Mouse (Mus musculus): ENCODE data around the gene Gab2.
"Not testable (repeated sequence)": the region's sequence is repeated elsewhere in the genome, so short reads cannot be mapped to it uniquely, and the experiment has no call there.

Gene Gab2

DNA sequence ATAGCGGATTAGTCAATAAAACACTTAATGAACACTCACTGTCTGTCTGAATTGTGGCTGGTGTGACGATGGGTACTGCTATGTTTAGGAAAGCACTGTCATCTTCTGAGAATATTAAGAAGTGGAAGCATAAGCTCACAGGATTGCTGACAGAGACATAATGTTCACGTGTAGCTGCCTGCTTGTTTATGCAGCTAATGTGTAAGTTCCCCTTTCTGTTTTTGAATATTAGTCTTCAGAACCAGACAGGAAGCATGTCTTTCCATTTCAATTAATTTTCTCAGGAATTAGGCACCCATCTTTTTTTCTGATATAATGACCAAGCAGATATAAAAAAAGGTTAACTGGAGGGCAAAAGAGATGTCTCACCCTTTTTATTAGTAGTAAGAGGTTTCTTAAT, 55.1 kb downstream of the Gab2 start:
- no peak for DNase-seq (ENCODE audit: low spot score in 2 of 2)

DNA sequence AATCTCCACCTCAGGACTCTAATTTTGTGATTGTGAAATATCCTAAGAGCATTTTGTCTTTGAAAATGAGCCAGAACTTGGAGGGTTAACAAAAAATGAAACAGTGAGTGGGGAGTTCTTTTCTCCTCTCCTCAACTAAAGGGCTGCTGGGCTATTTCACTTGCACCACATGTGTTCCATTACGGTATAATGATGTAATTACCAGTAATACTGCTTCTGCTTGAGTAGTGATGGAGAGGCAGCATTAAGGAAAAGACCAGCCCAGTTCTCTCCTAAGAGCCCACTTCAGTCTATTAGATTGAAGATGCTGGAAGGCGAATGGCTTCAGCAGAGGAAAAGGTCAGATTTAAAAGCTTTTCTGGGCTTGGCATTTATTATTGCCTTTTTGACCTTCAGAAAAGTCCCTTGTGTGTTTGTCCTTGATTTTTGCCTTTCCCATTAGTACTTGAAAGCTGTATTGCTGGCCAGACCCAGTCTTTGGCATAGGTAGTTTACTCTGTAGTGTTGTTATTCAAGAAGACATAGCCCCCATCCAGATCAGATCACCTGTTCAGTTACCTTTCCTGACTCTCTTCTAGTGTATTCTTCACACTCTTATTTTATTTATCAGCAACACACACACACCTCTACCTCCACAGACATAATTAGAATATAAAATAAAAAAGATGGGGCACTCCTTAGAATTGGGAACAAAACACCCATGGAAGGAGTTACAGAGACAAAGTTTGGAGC, 69.9 kb downstream of the Gab2 start:
- no peak for DNase-seq (ENCODE audit: low spot score in 2 of 2)

DNA sequence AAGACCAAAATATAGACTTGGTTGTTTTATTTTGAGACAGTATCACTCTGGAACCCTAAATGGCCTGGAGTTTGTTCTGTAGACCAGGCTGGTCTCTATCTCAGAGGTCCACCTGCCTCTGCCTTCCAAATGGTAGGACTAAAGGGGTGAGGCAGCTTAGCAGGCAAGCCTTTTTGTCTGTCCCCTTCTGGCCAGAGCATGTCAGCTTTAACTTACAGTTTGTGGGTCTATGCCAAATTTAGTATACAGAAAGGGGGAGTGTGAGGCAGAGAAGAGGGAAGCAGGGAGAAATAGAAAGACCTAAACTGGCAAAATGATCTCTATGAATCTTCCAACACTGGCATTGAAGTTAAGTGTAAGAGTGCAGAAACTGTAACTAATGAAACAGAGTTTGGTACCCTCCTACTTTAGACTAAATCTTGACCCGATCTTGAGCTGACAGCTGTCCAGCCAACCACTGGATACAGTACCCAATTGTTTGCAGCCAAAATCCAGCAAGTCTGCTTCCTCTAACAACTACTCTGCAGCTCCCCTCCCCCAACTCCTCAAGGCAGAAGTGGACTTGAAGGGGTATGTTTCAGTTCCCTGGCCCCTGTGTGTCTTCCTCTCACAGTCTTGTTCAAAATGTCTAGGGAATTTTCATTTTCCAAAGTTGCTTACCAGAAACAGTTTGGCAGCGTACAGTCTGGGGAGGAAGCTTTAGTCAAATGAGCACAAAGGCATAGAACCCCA, 73.5 kb downstream of the Gab2 start:
- peak in 1 of 2 experiments; percentile 38 for DNase-seq (ENCODE audit: low spot score in 2 of 2)

DNA sequence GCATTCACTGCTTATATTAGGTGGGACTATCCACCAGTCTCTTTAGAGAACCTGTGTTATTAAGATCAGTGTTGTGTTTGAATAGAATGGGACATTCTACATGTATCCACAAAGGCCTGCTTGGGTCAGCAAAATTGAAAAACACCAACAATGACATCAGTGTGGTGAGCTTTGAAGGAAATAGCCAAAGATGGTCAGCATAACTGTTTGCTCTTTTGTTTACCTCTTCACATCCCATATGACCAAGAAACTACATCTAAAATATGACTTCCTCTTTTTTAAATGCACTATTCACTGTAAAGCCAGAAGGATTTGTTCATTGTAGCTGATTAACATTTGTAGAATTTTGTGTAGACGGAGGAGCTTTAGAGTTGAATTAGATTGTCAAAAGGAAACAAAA, 82.9 kb downstream of the Gab2 start:
- DNase-seq (ENCODE audit: low spot score in 2 of 2), result no peak

DNA sequence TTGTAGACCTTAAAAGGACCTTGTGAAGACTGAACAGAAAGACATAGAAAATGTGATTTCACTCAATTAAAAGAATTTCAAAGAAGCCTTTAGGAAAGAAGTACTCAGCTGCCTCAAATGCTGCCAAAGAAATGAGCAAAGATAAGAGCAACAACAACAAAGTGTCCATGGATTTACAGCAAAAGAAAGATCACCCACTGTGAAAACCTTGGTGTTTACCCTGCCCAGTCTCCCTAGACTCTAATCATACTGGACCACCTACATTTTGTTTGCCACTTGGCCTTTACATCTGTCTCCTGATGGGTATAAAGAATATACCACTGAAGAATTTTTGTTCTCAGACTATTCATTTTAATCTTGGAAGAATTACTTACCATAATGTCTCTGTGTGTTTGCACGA, 89.7 kb downstream of the Gab2 start:
- no peak for DNase-seq (ENCODE audit: low spot score in 2 of 2)

DNA sequence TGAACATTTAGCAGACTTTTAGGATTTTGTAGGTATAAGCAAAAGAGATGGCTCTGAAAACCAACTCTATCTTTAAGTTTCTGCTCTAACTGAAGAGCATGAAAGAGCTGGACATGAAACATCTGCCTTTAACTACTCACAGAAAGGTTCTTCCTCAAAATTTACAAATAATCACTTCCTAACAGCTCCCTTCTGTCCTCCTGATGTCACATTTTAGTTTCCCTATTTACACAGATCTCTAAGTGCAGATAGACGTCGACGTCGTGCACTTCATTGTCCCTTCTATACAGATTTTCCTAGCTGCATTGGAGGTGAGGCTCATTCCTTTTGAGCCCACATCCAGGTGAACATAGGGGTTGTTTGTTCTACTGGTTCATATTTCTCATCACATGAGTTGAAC, 90.3 kb downstream of the Gab2 start:
- no peak for DNase-seq (ENCODE audit: low spot score in 2 of 2)

DNA sequence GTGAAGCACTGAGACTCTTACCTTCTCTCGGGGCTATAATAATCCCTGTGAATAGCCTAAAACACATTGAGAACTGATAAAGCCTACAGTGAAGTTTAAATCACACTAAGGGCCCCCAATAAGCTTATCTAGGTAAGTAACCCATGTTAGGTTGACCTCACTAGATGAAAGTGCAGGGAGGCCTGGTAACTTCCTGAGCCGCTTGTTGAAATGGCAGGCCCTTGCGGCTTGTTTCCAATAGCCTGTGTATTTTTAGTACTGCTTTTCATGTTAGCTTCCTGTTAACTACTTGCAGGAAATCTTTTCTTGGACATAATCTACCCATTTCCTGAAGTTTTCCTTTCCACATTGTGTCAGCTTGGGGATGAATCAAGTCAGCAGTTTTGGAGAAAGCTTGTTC, 90.7 kb downstream of the Gab2 start:
- DNase-seq (ENCODE audit: low spot score in 2 of 2), result no peak

DNA sequence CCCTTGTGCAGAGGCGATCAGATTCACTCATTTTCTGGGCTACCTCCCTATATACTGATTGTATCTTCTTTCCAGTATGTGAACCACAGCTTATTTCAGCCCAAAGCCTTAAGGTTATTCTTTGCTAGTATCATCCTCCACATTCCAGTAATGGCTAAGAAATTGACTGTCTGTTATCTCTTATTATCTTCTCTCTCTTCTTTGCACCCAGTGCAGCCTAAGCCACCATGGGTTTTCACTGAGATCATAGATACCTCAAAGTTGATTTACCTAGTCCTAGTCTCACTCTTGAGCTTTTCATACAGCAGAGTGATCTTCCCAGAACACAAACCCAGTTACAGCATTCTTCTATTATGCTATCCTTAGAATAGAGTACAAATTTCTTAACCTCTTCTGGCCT, 100.5 kb downstream of the Gab2 start:
- DNase-seq (ENCODE audit: low spot score in 2 of 2), result no peak

DNA sequence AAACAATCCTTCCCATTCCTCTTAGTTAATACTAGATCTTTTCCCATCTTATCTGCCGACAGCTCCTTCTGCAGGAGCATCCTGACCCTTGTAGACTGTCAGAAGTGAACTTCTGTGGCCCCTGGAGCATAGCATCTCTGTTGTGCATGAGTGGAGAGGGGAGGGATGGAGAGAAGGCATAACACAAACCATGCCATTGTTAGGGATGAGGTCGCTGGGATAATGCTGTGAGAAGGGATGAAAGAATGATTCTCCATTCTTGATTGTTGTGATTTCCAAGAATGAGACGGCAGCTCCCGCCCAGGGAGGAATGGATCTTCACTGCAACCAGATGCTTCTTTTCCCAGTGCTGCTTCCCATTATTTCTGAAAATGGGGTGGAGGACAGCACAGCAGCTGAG, 102.0 kb downstream of the Gab2 start:
- no peak for DNase-seq (ENCODE audit: low spot score in 2 of 2)

DNA sequence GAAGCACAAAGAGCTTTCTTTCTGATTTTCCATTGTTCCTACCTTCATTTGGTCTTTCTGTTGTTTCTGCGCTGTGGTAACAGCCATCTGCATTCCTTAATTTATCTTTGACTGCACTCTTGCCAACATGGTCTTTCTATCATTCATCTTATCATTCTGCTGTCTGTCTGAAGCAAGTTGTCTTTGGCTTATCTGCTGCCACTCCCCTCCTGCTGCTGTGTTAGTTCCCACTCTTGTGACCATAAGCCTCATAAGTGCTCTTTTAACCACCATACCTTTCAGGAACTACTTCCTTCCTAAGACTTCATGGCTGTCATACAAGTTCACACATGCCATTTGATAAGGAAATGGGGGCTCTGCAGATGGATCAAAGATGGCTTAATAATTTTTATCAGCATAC, 102.6 kb downstream of the Gab2 start:
- DNase-seq (ENCODE audit: low spot score in 2 of 2), result no peak

DNA sequence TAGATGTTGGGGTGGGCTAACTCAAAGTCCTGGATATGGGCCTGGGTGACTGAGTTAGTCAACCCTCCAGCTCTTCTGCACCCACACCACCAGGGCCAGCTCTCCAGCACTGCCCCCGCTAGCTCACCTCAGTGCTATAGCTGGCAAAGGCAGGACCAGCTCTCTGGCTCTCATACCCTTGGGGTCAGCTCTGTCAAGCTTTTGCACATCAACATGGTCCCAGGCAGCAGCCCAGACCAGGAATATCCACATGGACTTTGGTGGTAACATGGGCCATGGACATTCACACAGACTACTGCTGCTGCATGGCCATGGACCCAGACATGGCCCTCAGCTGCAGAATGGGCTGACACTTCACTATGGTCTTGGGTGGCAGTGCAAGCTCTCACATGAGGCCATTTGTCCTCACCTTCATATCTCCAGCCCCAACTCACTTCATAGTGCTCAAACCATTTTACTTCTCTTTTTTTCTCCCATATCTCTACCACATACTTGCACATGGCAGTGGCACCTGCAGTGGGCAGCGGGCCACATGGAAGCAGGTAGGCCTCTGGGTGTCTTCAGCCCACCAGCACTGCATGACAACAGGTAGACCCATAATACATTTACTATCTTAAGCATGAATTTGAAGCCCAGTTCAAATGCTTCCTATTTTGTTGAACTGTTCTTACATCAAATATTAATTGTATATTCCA, 106.1 kb downstream of the Gab2 start:
- no peak for DNase-seq (ENCODE audit: low spot score in 2 of 2)

DNA sequence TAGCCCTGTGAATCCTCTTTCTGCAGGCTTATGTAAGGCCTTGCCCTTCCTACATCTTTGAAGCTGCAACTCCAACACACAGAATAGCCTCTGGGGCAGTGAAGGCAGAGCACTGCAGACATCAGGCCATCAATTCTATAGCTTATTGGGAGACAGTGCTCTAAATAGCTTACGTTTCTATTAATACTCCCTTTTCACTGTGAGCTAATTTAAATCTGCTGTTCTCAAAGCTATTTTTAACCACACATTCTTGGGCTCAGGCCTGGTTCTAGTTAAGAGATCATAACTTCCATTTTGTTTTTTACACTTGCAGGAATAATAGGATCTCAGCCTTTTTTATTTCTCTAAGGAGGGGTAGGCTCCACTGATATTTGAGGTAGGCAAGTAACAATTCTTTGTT, 107.7 kb downstream of the Gab2 start:
- DNase-seq (ENCODE audit: low spot score in 2 of 2), result no peak

DNA sequence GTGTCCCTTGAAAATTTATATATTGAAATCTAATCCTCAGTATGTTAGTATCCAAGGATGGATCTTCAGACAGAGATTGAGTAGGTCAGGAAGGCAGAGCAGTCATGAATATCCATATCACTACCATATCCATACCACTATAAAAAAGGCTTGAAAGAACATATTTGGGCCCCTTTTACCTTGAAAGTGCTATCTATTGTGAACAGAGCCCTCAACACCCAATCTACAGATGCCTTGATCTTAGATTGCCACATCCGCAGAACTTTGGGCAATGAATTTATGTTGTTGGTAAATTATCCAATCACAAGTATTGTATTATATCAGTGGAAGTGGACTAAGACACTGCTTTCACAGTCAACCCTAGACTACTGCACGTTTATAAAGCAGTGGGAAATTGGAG, 122.5 kb downstream of the Gab2 start:
- no peak for DNase-seq (ENCODE audit: low spot score in 2 of 2)

DNA sequence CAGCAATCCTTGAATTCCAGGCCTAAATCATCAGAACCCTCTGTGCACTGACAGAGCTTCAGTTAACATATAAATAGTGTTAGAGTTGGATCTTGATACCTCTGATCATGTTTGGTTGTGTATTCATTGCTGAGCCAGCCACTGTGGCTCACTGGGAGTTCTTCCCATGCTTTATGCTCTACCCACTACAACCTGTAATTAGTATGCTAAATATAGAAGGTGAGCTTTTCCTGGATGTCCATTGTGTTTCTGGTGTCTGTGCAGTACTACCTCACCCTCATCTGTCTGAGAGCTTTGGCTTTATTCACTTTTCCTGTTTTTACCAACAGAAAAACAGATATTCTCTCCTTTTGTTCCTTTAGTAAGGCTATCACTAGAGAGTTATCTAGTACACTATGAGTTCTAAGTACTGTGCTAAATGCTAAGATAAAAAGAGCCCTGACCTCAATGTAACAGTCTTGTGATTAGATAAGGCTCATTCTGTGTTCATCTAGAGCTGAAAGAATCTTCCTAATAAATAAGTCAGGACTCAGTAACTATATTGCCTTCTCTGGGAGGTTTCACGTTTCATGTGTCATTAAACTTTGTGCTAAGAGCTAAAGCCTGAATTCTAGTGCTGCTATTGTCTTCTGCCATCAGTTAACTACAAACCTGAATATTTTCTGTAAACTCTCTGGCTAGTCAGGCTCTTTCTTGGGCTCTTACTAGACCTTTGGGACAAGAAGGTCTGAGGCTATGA, 127.6 kb downstream of the Gab2 start:
- DNase-seq (ENCODE audit: low spot score in 2 of 2), result no peak

DNA sequence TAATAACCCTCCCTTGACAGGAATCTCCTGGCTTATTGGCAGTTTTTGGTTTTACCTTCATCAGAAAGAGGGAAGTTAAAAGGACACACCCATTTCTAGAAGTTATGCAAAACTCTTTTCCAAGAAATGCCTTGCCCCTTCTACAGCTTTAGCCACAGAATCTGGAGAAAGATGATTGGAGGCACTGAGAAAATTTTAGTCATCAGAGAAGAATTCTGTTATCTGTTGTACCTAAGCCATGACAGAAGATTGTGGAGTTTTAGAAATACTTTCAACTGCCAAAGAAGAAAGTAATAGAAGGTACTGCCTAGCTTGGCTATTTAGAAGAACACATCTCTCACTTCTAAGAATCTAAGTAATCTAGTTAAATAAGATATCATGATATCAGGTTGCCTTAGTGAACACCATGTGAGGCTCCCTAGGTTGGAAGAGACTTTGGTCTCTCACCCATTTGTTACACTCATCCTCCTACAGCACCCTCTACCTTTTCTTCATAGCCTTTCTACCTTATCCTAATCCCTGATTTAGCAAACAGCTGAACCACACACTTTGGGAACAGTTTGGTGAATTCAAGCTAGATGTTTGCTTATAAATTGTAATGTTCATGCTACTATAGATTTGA, 128.8 kb downstream of the Gab2 start:
- DNase-seq (ENCODE audit: low spot score in 2 of 2), result no peak

DNA sequence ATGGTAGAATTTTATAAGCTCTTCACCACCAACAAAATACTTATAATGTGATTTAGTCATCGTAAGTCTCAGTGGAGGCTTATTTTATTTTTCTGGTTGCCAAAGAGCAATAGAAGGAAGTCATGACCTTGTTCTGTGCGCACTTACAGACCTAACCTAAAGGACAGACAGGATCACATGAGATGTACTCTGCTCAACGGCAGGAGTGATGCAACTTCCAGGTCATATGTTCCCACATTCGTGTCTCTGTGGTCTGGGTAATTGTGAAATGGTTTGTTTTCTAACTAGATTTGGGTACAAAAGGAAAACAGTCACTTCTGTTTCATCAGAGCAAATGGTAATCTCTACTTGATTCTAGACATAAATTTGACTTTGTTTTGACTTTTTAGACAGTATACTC, 129.7 kb downstream of the Gab2 start:
- no peak for DNase-seq (ENCODE audit: low spot score in 2 of 2)

DNA sequence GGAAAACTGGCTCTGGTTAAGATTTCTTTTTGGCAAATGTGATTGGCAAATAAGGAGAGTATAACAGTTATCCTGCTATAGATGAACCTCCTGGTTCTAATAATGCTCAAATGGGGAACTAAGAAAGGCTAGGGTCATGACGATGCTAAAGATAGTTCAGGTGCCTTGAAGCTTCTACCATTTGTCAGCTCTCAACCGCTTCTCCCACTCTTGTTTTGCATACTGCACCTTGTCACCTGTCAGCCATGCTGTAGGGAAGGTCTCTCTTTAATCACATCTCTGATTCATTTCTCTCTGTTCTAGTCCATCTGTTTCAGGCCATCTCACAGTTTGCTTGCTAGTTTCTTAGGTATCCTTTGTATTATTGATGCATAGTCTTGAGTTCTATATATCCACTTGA, 142.4 kb downstream of the Gab2 start:
- no peak for DNase-seq (ENCODE audit: low spot score in 2 of 2)

DNA sequence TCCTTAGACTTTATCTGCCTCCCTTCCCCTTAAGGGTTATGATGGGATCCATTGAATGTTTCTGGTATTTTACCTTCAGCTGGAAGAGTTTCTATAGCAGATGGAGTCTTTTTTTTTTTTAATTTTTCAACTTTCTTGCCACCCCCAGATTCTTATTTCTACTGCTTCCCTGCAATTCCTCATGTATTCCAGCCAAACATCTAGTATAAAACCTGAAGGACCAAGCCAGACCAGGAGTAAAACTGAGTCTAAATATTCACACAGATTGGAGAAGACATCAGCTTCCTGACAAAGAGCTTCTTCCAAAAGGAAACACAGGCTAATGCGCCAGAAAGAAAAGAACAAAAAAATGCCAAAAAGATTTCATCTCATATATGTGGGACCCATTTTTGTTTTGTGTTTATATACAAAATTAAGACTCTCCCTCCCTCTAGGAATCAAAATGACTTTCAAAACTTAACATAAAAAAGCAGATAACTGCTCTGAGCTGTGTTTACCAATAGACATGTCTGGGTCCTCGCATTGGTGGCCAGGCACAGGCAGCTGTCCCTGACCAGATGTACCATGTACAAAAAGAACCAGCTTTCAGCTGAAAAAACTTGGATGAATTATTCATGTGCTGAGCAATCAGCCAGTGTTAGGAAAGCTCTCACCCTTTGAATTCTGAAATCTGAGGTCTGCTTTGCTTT, 164.0 kb downstream of the Gab2 start:
- DNase-seq (ENCODE audit: low spot score in 2 of 2), result no peak

DNA sequence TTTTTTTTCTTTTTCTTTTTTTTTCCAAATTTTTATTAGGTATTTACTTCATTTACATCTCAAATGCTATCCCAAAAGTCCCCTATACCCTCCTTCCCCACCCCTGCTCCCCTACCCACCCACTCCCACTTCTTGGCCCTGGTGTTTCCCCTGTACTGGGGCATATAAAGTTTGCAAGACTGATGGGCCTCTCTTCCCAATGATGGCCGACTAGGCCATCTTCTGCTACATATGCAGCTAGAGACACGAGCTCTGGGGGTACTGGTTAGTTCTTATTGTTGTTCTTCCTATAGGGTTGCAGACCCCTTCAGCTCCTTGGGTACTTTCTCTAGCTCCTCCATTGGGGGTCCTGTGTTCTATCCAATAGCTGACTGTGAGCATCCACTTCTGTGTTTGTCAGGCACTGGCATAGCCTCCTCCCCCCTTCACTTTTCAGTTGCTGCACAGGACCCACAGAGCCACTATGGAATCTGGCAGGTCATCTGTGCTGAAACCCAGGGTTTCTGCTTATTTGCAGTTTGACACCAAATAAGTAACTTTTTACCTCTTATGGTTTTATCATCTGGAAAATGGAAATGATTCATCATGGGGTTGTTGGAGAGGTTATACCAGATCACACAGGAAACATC, 164.7 kb downstream of the Gab2 start:
- not testable (repeated sequence) for DNase-seq (ENCODE audit: low spot score in 2 of 2)

DNA sequence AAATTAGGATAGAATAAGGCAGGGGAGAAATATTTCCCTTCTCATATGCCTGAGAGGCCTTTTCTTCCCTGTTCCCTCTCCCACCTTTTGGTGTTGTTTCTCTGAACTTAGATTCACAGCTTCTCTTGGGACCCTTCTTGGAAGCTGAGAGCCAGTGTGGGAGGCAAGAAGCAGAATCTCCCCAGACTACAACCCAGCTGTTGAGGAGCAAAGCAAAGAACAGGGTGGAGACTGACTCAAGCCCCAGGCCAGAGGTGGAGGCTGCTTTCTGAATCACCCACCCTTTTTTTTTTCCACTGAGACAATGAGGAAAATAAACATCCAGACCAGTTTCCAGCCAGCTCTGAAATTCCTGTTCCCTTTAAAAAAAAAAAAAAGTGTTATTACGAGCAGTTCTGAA, 166.3 kb downstream of the Gab2 start:
- no peak for DNase-seq (ENCODE audit: low spot score in 2 of 2)

DNA sequence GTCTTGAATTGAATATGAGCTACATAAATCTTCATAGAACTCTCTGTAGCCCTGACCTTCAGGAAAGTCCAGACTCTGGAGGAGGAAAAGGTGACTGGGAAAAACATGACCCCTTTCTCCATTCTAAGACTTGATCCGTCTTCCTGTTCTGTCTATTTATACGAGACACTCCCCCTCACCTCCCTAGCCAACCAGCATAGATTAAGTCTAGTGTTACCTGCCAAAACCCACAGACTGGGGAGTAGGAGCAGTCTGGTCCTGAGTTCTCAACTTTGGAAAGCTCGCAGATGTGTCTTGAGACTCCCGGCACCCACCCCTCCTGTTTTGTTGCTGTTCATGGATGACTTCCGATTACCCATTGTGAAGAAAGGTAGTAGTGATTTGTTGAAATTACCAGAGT, 166.8 kb downstream of the Gab2 start:
- DNase-seq (ENCODE audit: low spot score in 2 of 2), result no peak

Measured in spleen, postnatal 10 days (tissue).